Mouse (Mus musculus): ENCODE results near the gene Osbpl10. TPM values are rescaled to one million over a fixed set of nuclear protein-coding genes. Genes with fewer than 3 reads are reported as not detected.

Gene Osbpl10
- polyA plus RNA-seq, 1 experiment = 7.0 TPM

GRCm38 (mm10) chr9:114995250-114995649 is 16.9 kb downstream of the Osbpl10 start:
- Histone ChIP-seq H3K27me3 (replicated peaks; ENCODE audit: control insufficient read depth, insufficient read depth, low read length) (no peaks in the 10 kb centered on the region), H3K36me3 (ENCODE audit: control insufficient read depth, insufficient read depth, low read length) (no peaks in the 10 kb centered on the region), H3K27ac (ENCODE audit: insufficient read depth, low read depth, low read length) (no peak overlapping the region), H3K4me3 (ENCODE audit: insufficient read depth, low read depth, low read length) (no peak overlapping the region), H3K4me1 (ENCODE audit: control insufficient read depth, insufficient read depth, low read length) (peaks cover 12% of the 10 kb centered on the region; the same call in 1 of the 2 replicates)
- DNase-seq = peak; percentile 41
- 67% methylated on average over 4 of the region's 4 CpGs for WGBS
- no peak for TF ChIP-seq CTCF (conservative IDR thresholded peaks at IDR 0.05; ENCODE audit: insufficient read depth, insufficient read length, low read depth, low read length)
- no peak for TF ChIP-seq POLR2A (IDR thresholded peaks at IDR 0.05; ENCODE audit: low read depth, low read length)

- H3K4me3 ChIP-seq (ENCODE audit: insufficient read depth, low read depth, low read length) = no peak overlapping the region
- no peaks in the 10 kb centered on the region for H3K27me3 ChIP-seq (replicated peaks; ENCODE audit: control insufficient read depth, insufficient read depth, low read length)
- 85% methylated on average over 4 of the region's 4 CpGs for WGBS
- no peaks in the 10 kb centered on the region for H3K36me3 ChIP-seq (ENCODE audit: control insufficient read depth, insufficient read depth, low read length)
- H3K27ac ChIP-seq (ENCODE audit: insufficient read depth, low read depth, low read length) = no peak overlapping the region
- peak; percentile 61 for DNase-seq
- TF ChIP-seq POLR2A (IDR thresholded peaks at IDR 0.05; ENCODE audit: low read depth, low read length) = no peak
- TF ChIP-seq CTCF (conservative IDR thresholded peaks at IDR 0.05; ENCODE audit: insufficient read depth, insufficient read length, low read depth, low read length) = no peak
- H3K4me1 ChIP-seq (ENCODE audit: control insufficient read depth, insufficient read depth, low read length) = peaks cover 14% of the 10 kb centered on the region; the same call in 1 of the 2 replicates
Measured at GRCm38 (mm10) chr9:114995716-114996115, 17.3 kb downstream of the Osbpl10 start.

GRCm38 (mm10) chr9:114996489-114996888 is 18.1 kb downstream of the Osbpl10 start:
- DNase-seq = no peak
- Histone ChIP-seq H3K4me3 (ENCODE audit: insufficient read depth, low read depth, low read length) (no peak overlapping the region), H3K4me1 (ENCODE audit: control insufficient read depth, insufficient read depth, low read length) (peaks cover 16% of the 10 kb centered on the region; the same call in 1 of the 2 replicates), H3K27me3 (replicated peaks; ENCODE audit: control insufficient read depth, insufficient read depth, low read length) (no peaks in the 10 kb centered on the region), H3K36me3 (ENCODE audit: control insufficient read depth, insufficient read depth, low read length) (no peaks in the 10 kb centered on the region), H3K27ac (ENCODE audit: insufficient read depth, low read depth, low read length) (no peak overlapping the region)
- 97% methylated on average over 6 of the region's 6 CpGs for WGBS
- TF ChIP-seq POLR2A (IDR thresholded peaks at IDR 0.05; ENCODE audit: low read depth, low read length) (no peak), CTCF (conservative IDR thresholded peaks at IDR 0.05; ENCODE audit: insufficient read depth, insufficient read length, low read depth, low read length) (no peak)

- Histone ChIP-seq H3K4me3 (ENCODE audit: insufficient read depth, low read depth, low read length) (no peak overlapping the region), H3K27ac (ENCODE audit: insufficient read depth, low read depth, low read length) (peak overlapping the region; percentile 57), H3K27me3 (replicated peaks; ENCODE audit: control insufficient read depth, insufficient read depth, low read length) (no peaks in the 10 kb centered on the region), H3K36me3 (ENCODE audit: control insufficient read depth, insufficient read depth, low read length) (no peaks in the 10 kb centered on the region), H3K4me1 (ENCODE audit: control insufficient read depth, insufficient read depth, low read length) (peaks cover 16% of the 10 kb centered on the region; the same call in 1 of the 2 replicates)
- WGBS = 57% methylated on average over 6 of the region's 6 CpGs
- no peak for TF ChIP-seq CTCF (conservative IDR thresholded peaks at IDR 0.05; ENCODE audit: insufficient read depth, insufficient read length, low read depth, low read length)
- no peak for TF ChIP-seq POLR2A (IDR thresholded peaks at IDR 0.05; ENCODE audit: low read depth, low read length)
- DNase-seq = peak; percentile 85
Measured at GRCm38 (mm10) chr9:114999010-114999770, 20.8 kb downstream of the Osbpl10 start.

- peak overlapping the region; percentile 57 for H3K27ac ChIP-seq (ENCODE audit: insufficient read depth, low read depth, low read length)
Measured at GRCm38 (mm10) chr9:114999771-115000146, 21.4 kb downstream of the Osbpl10 start.

GRCm38 (mm10) chr9:115005446-115005845 is 27.1 kb downstream of the Osbpl10 start:
- peak overlapping the region; percentile 31; the same call in 1 of the 2 replicates for H3K27ac ChIP-seq (ENCODE audit: insufficient read depth, low read depth, low read length)

More at GRCm38 (mm10) chr9:114999771-115000146, 21.4 kb downstream of the Osbpl10 start:
- Histone ChIP-seq H3K36me3 (ENCODE audit: control insufficient read depth, insufficient read depth, low read length) (no peaks in the 10 kb centered on the region), H3K27me3 (replicated peaks; ENCODE audit: control insufficient read depth, insufficient read depth, low read length) (no peaks in the 10 kb centered on the region), H3K4me3 (ENCODE audit: insufficient read depth, low read depth, low read length) (no peak overlapping the region), H3K4me1 (ENCODE audit: control insufficient read depth, insufficient read depth, low read length) (peaks cover 19% of the 10 kb centered on the region; the same call in 1 of the 2 replicates)
- TF ChIP-seq POLR2A (IDR thresholded peaks at IDR 0.05; ENCODE audit: low read depth, low read length) (no peak), CTCF (conservative IDR thresholded peaks at IDR 0.05; ENCODE audit: insufficient read depth, insufficient read length, low read depth, low read length) (no peak)
- no peak for DNase-seq
- whole genome bisulfite sequencing = 29% methylated on average over 5 of the region's 5 CpGs

GRCm38 (mm10) chr9:115007776-115008175 is 29.4 kb downstream of the Osbpl10 start:
- 42% methylated on average over 6 of the region's 6 CpGs for WGBS
- H3K27ac ChIP-seq (ENCODE audit: insufficient read depth, low read depth, low read length) = no peak overlapping the region

More at GRCm38 (mm10) chr9:115005446-115005845, 27.1 kb downstream of the Osbpl10 start:
- WGBS = 31% methylated on average over 10 of the region's 10 CpGs
- H3K36me3 ChIP-seq (ENCODE audit: control insufficient read depth, insufficient read depth, low read length) = no peaks in the 10 kb centered on the region
- peaks cover 16% of the 10 kb centered on the region; the same call in 1 of the 2 replicates for H3K4me1 ChIP-seq (ENCODE audit: control insufficient read depth, insufficient read depth, low read length)
- TF ChIP-seq POLR2A (IDR thresholded peaks at IDR 0.05; ENCODE audit: low read depth, low read length) (no peak), CTCF (conservative IDR thresholded peaks at IDR 0.05; ENCODE audit: insufficient read depth, insufficient read length, low read depth, low read length) (no peak)
- no peak overlapping the region for H3K4me3 ChIP-seq (ENCODE audit: insufficient read depth, low read depth, low read length)
- H3K27me3 ChIP-seq (replicated peaks; ENCODE audit: control insufficient read depth, insufficient read depth, low read length) = no peaks in the 10 kb centered on the region
- peak; percentile 83 for DNase-seq

More at GRCm38 (mm10) chr9:115007776-115008175, 29.4 kb downstream of the Osbpl10 start:
- Histone ChIP-seq H3K4me1 (ENCODE audit: control insufficient read depth, insufficient read depth, low read length) (peaks cover 12% of the 10 kb centered on the region; the same call in 1 of the 2 replicates), H3K4me3 (ENCODE audit: insufficient read depth, low read depth, low read length) (no peak overlapping the region), H3K27me3 (replicated peaks; ENCODE audit: control insufficient read depth, insufficient read depth, low read length) (no peaks in the 10 kb centered on the region), H3K36me3 (ENCODE audit: control insufficient read depth, insufficient read depth, low read length) (no peaks in the 10 kb centered on the region)
- peak; percentile 47 for DNase-seq
- TF ChIP-seq CTCF (conservative IDR thresholded peaks at IDR 0.05; ENCODE audit: insufficient read depth, insufficient read length, low read depth, low read length) (no peak), POLR2A (IDR thresholded peaks at IDR 0.05; ENCODE audit: low read depth, low read length) (no peak)
